Mouse (Mus musculus): ENCODE measurements around the gene Myh6.

DNA sequence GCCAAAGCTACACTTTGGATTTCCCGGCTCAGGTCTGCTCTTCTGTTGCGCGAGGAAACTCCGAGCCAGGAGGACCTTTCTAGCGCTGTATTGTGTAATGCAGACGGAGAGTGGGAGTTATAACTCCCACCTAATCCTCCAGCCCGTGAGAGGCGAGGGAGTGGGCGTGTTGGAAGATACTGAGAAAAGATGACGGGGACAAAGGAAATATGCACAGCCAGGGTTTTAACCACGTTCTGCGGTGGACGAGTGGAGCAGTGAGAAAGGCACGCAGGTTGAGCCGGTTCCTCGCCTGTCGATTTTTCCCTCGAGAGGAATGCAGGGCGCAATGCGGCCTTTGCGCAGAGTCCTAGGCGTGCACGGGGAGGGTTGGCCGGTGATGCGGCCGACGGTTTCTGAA is 47.9 kb upstream of the Myh6 start:
- TF ChIP-seq CTCF (IDR thresholded peaks at IDR 0.05; ENCODE audit: low read depth): no peak
- TF ChIP-seq EP300 (IDR thresholded peaks at IDR 0.05; ENCODE audit: low read depth): no peak

Data from heart, postnatal 0 days (tissue).